Mouse (Mus musculus): ENCODE results near the gene Tmem245.
"Not testable (repeated sequence)": the region's sequence is repeated elsewhere in the genome, so short reads cannot be mapped to it uniquely, and the experiment has no call there.

Tmem245 gene

GRCm38 (mm10) chr4:56922229-56922628, 25.0 kb downstream of the Tmem245 start:
- DNase-seq = no peak

- no peak for DNase-seq
Measured at GRCm38 (mm10) chr4:56915732-56916325, 31.4 kb downstream of the Tmem245 start.

- DNase-seq = no peak
Measured at GRCm38 (mm10) chr4:56914761-56915160, 32.5 kb downstream of the Tmem245 start.

- DNase-seq = no peak
Measured at GRCm38 (mm10) chr4:56914338-56914737, 32.9 kb downstream of the Tmem245 start.

- no peak for DNase-seq
Measured at GRCm38 (mm10) chr4:56912382-56913001, 34.7 kb downstream of the Tmem245 start.

GRCm38 (mm10) chr4:56909568-56909967, 37.7 kb downstream of the Tmem245 start:
- DNase-seq = no peak

GRCm38 (mm10) chr4:56907671-56908070, 39.6 kb downstream of the Tmem245 start:
- DNase-seq = no peak

- DNase-seq = no peak
Measured at GRCm38 (mm10) chr4:56906926-56907325, 40.3 kb downstream of the Tmem245 start.

- no peak for DNase-seq
Measured at GRCm38 (mm10) chr4:56905507-56905906, 41.7 kb downstream of the Tmem245 start.

GRCm38 (mm10) chr4:56901671-56902070, 45.6 kb downstream of the Tmem245 start:
- no peak for DNase-seq

- DNase-seq = no peak
Measured at GRCm38 (mm10) chr4:56899216-56899615, 48.0 kb downstream of the Tmem245 start.

GRCm38 (mm10) chr4:56897511-56897910, 49.7 kb downstream of the Tmem245 start:
- no peak for DNase-seq

- DNase-seq = no peak
Measured at GRCm38 (mm10) chr4:56894196-56894595, 53.0 kb downstream of the Tmem245 start.

- DNase-seq = no peak
Measured at GRCm38 (mm10) chr4:56892501-56893115, 54.6 kb downstream of the Tmem245 start.

- DNase-seq = peak; percentile 15 to 29
Measured at GRCm38 (mm10) chr4:56888483-56888882, 58.8 kb downstream of the Tmem245 start.

- DNase-seq = no peak
Measured at GRCm38 (mm10) chr4:56886286-56886979, 60.8 kb downstream of the Tmem245 start.

GRCm38 (mm10) chr4:56880036-56880703, 67.1 kb downstream of the Tmem245 start:
- DNase-seq = no peak

GRCm38 (mm10) chr4:56878971-56879370, 68.3 kb downstream of the Tmem245 start:
- no peak for DNase-seq

GRCm38 (mm10) chr4:56870541-56870940, 76.7 kb downstream of the Tmem245 start:
- DNase-seq = not testable (repeated sequence)

GRCm38 (mm10) chr4:56867761-56868160, 79.5 kb downstream of the Tmem245 start:
- no peak for DNase-seq

- peak in 1 of 2 experiments; percentile 28 for DNase-seq
Measured at GRCm38 (mm10) chr4:56865971-56866370, 81.3 kb downstream of the Tmem245 start.

- DNase-seq = peak; percentile 86 to 89
Measured at GRCm38 (mm10) chr4:56865003-56865511, 82.2 kb downstream of the Tmem245 start, which contains the start of gene Ctnnal1. Ctnnal1 (minus strand) TSS chr4:56865188.
